Mouse (Mus musculus): Measurements from ENCODE around the gene Fars2. TPM values are rescaled to one million over a fixed set of nuclear protein-coding genes. Genes with fewer than 3 reads are reported as not detected.

Gene Fars2
- polyA plus RNA-seq, 1 experiment from 2014 or later: 42.7 TPM

DNA sequence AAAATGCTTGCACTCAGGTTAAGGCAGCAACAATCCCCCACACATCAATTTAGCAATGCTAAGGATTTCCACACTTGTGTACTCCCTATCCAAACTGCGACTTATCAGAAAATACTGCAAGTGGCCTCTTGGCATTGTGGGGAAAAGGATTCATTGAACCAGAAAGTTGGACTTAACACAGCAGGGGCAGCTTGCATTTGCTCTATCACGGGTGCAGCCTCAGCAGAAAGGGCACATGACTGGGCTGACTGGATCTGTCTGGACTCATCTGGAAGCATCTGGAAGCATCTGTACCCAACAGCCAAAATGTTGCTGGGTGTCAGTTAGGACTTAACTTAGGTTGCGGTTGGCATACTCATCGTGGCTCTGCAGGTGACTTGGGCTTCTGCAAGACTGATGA lies 490.7 kb downstream of the Fars2 start:
- no peak overlapping the region for H3K4me3 ChIP-seq (ENCODE audit: low read depth, low read length)
- H3K4me2 ChIP-seq: no peak overlapping the region
- ATAC-seq (replicated peaks; ENCODE audit: insufficient number of reproducible peaks, low FRiP score, low TSS enrichment): no peak
- H3K27ac ChIP-seq (ENCODE audit: low read depth, low read length): no peak overlapping the region
- no peaks in the 10 kb centered on the region for H3K9me3 ChIP-seq (replicated peaks; ENCODE audit: control insufficient read depth, low read length)
- no peaks in the 10 kb centered on the region for H3K27me3 ChIP-seq (ENCODE audit: control insufficient read depth, insufficient read depth, low read length)
- no peaks in the 10 kb centered on the region for H3K36me3 ChIP-seq (ENCODE audit: control insufficient read depth, insufficient read depth, low read length)
- H3K9ac ChIP-seq (ENCODE audit: low read depth, low read length): no peak overlapping the region
- H3K4me1 ChIP-seq (ENCODE audit: control insufficient read depth, insufficient read depth, low read length): no peaks in the 10 kb centered on the region
- 83% methylated on average over 4 of the region's 4 CpGs for WGBS (ENCODE audit: insufficient replicate concordance)

DNA sequence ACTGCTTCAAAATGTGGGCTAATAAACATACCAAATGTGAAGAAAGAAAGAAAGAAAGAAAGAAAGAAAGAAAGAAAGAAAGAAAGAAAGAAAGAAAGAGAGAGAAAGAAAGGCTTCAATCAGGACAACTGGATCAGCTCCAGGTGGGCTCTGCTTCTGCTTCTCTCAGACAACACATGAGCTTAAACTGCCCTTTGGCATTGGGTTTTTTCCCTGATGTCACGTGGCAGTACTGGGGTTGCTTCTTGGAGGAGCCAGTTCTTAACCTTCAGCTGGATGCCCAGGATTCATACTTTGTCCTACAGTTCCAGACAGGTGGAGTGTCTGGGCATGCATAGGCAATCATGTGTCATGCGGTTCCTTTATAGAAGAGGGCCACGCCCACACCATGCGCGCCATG lies 493.2 kb downstream of the Fars2 start:
- no peaks in the 10 kb centered on the region for H3K27me3 ChIP-seq (ENCODE audit: control insufficient read depth, insufficient read depth, low read length)
- no peak overlapping the region for H3K9ac ChIP-seq (ENCODE audit: low read depth, low read length)
- WGBS (ENCODE audit: insufficient replicate concordance): 94% methylated on average over 5 of the region's 5 CpGs
- no peak overlapping the region for H3K4me2 ChIP-seq
- no peaks in the 10 kb centered on the region for H3K4me1 ChIP-seq (ENCODE audit: control insufficient read depth, insufficient read depth, low read length)
- H3K27ac ChIP-seq (ENCODE audit: low read depth, low read length): no peak overlapping the region
- no peak for ATAC-seq (replicated peaks; ENCODE audit: insufficient number of reproducible peaks, low FRiP score, low TSS enrichment)
- H3K36me3 ChIP-seq (ENCODE audit: control insufficient read depth, insufficient read depth, low read length): no peaks in the 10 kb centered on the region
- no peaks in the 10 kb centered on the region for H3K9me3 ChIP-seq (replicated peaks; ENCODE audit: control insufficient read depth, low read length)
- H3K4me3 ChIP-seq (ENCODE audit: low read depth, low read length): no peak overlapping the region

DNA sequence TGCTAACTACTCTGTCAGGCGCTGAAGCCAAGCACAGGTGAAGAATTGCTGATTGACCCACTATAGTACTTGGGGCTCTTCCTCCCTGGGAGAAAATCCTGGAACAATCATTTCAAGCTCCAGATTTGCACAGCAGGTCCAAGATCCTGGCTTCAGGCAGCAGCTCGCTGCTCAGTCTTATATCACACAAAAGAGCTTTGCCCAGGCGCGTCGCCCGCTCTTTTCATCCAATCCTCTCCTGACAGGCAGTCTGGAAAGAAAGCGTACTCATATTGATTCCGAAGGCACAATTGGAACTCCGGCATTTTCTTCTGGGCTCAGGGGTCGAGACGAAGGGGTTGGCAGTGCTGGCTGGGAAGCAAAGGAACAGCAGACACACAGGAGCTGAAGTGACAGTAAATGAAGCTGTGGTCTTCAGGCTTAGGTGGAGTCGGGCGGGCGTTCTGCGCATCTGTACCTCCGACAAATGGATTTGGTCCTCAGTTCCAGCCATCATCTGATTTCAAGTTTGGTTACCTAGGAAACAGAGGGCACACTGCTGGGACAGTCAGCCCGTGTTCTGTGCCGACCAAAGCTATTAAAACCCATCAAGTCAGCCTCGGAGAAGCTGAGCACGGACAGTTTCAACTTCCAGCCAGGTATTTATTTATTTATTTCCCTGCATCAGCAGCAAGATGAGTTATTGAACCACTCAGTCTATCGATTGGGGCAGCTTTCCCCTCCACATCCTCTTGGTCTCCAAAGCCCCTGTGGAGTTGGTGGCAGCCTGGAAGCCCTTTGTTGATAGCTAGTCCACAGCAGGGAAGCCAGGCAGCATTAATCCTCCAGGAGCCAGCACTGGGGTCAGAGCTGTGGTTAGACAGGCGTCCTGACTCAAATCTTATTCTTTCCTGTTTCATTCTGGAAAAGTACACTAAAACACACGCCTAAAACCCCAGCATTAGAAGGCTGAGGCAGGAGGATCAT lies 495.9 kb downstream of the Fars2 start:
- WGBS (ENCODE audit: insufficient replicate concordance): 58% methylated on average over 23 of the region's 23 CpGs
- H3K27ac ChIP-seq (ENCODE audit: low read depth, low read length): no peak overlapping the region

DNA sequence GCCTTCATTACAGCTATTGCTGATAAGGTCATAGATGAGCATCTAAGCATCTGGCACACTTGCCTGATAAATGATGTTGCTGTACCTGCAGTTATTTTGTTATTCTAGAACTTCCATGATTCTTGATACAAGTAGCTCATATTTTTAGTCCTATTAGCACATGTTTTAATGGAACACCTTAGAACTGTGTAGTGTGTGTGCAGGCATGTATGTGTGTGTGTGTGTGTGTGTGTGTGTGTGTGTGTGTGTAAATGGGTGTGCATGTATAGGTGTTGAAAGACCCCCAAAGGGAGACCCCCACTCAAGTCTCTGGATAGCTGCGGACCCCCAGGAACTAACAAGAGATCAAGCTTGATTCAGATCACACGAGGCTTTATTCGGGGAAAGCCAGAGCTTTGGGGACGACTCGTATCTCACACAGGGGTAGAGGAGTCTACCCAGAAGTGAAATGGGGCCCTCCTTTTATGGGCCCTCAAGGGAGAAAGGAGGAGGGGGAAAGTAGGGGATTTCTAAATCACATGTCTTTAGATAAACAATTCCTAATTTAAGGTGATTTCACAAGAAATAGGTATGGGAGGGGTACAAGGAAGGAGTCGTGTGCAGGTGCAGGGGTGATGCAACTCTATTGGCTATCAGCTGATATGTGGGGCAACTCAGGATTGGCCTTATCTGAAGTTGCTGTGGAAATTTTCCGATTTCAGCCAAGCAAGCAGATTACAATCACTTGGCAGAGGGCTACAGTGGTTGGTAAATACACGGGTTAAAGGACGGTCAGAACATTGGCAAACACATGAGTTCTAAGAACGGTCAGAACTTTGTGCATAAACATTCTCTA lies 503.5 kb downstream of the Fars2 start:
- ATAC-seq (replicated peaks; ENCODE audit: insufficient number of reproducible peaks, low FRiP score, low TSS enrichment): no peak
- Histone ChIP-seq H3K4me2 (no peak overlapping the region), H3K4me3 (ENCODE audit: low read depth, low read length) (no peak overlapping the region), H3K9me3 (replicated peaks; ENCODE audit: control insufficient read depth, low read length) (no peaks in the 10 kb centered on the region), H3K4me1 (ENCODE audit: control insufficient read depth, insufficient read depth, low read length) (no peaks in the 10 kb centered on the region), H3K27ac (ENCODE audit: low read depth, low read length) (no peak overlapping the region), H3K36me3 (ENCODE audit: control insufficient read depth, insufficient read depth, low read length) (no peaks in the 10 kb centered on the region), H3K27me3 (ENCODE audit: control insufficient read depth, insufficient read depth, low read length) (no peaks in the 10 kb centered on the region), H3K9ac (ENCODE audit: low read depth, low read length) (no peak overlapping the region)
- 84% methylated on average over 10 of the region's 10 CpGs for WGBS (ENCODE audit: insufficient replicate concordance)

More for the DNA sequence above, 495.9 kb downstream of the Fars2 start:
- Histone ChIP-seq H3K9ac (ENCODE audit: low read depth, low read length) (no peak overlapping the region), H3K4me1 (ENCODE audit: control insufficient read depth, insufficient read depth, low read length) (no peaks in the 10 kb centered on the region), H3K36me3 (ENCODE audit: control insufficient read depth, insufficient read depth, low read length) (no peaks in the 10 kb centered on the region), H3K27me3 (ENCODE audit: control insufficient read depth, insufficient read depth, low read length) (no peaks in the 10 kb centered on the region), H3K9me3 (replicated peaks; ENCODE audit: control insufficient read depth, low read length) (no peaks in the 10 kb centered on the region), H3K4me3 (ENCODE audit: low read depth, low read length) (no peak overlapping the region), H3K4me2 (no peak overlapping the region)
- ATAC-seq (replicated peaks; ENCODE audit: insufficient number of reproducible peaks, low FRiP score, low TSS enrichment): no peak

DNA sequence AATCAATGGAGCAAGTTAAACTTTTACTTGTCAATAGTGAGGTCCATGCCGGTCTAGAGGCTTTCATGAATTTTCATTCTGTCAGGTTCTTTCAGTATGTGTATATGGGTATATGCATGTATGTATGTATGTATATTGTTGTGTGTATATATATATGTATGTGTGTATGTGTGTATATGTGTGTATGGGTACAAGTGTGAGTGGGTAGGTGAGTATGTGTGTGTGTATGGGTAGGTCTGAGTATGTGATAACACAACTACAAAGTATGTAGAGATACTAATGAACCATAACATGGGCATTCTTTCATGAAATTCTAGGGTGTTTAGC lies 504.1 kb downstream of the Fars2 start:
- Histone ChIP-seq H3K4me1 (ENCODE audit: control insufficient read depth, insufficient read depth, low read length) (no peaks in the 10 kb centered on the region), H3K27ac (ENCODE audit: low read depth, low read length) (no peak overlapping the region), H3K4me3 (ENCODE audit: low read depth, low read length) (no peak overlapping the region), H3K9me3 (replicated peaks; ENCODE audit: control insufficient read depth, low read length) (no peaks in the 10 kb centered on the region), H3K36me3 (ENCODE audit: control insufficient read depth, insufficient read depth, low read length) (no peaks in the 10 kb centered on the region), H3K4me2 (no peak overlapping the region), H3K27me3 (ENCODE audit: control insufficient read depth, insufficient read depth, low read length) (no peaks in the 10 kb centered on the region), H3K9ac (ENCODE audit: low read depth, low read length) (no peak overlapping the region)
- ATAC-seq (replicated peaks; ENCODE audit: insufficient number of reproducible peaks, low FRiP score, low TSS enrichment): no peak
- WGBS (ENCODE audit: insufficient replicate concordance): 86% methylated on average over 1 of the region's 1 CpGs

DNA sequence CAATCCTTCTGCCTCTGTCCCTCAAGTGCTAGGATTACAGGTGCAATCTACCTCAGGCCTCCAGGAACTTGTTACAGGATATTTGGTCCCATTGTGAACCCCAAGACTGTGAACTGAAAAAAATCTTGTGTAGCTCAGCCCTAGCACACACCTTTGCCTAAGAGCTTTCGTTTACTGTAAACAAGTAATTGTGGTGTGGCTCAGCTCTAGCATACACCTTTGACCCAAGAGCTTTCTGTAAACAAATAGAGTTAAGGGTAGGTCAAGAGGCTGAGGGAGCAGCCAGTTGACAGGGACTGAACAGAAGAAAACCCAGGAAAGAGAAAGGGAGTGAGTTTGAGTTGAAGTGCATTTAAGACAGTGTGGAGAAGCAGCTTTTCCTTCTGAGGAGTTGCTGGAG lies 506.3 kb downstream of the Fars2 start:
- Histone ChIP-seq H3K36me3 (ENCODE audit: control insufficient read depth, insufficient read depth, low read length) (no peaks in the 10 kb centered on the region), H3K4me3 (ENCODE audit: low read depth, low read length) (no peak overlapping the region), H3K4me2 (no peak overlapping the region), H3K9me3 (replicated peaks; ENCODE audit: control insufficient read depth, low read length) (no peaks in the 10 kb centered on the region), H3K9ac (ENCODE audit: low read depth, low read length) (no peak overlapping the region), H3K4me1 (ENCODE audit: control insufficient read depth, insufficient read depth, low read length) (no peaks in the 10 kb centered on the region), H3K27me3 (ENCODE audit: control insufficient read depth, insufficient read depth, low read length) (no peaks in the 10 kb centered on the region), H3K27ac (ENCODE audit: low read depth, low read length) (no peak overlapping the region)
- ATAC-seq (replicated peaks; ENCODE audit: insufficient number of reproducible peaks, low FRiP score, low TSS enrichment): no peak
- WGBS (ENCODE audit: insufficient replicate concordance): 66% methylated on average over 1 of the region's 1 CpGs

DNA sequence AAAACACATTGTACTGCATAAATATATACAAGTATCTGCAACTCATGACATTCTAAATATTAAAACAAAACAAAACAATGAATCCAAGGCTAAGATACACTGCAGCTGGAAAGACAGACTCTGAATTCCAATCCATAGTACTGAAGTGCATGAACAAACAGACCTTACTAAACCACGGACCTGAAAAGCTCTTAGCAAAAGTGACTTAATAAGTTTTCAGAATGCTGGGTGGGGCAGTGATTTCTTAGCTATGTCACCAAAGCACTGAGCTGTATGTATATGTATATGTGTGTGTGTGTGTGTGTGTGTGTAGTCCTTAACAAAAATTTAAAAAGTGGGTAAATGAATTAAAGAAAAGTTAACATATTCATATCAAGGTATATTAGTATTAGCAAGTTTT lies 511.9 kb downstream of the Fars2 start:
- WGBS (ENCODE audit: insufficient replicate concordance): 70% methylated on average over 1 of the region's 1 CpGs
- no peak overlapping the region for H3K27ac ChIP-seq (ENCODE audit: low read depth, low read length)
- no peak overlapping the region for H3K9ac ChIP-seq (ENCODE audit: low read depth, low read length)
- no peaks in the 10 kb centered on the region for H3K4me1 ChIP-seq (ENCODE audit: control insufficient read depth, insufficient read depth, low read length)
- no peaks in the 10 kb centered on the region for H3K9me3 ChIP-seq (replicated peaks; ENCODE audit: control insufficient read depth, low read length)
- ATAC-seq (replicated peaks; ENCODE audit: insufficient number of reproducible peaks, low FRiP score, low TSS enrichment): no peak
- no peaks in the 10 kb centered on the region for H3K27me3 ChIP-seq (ENCODE audit: control insufficient read depth, insufficient read depth, low read length)
- H3K36me3 ChIP-seq (ENCODE audit: control insufficient read depth, insufficient read depth, low read length): no peaks in the 10 kb centered on the region
- no peak overlapping the region for H3K4me2 ChIP-seq
- no peak overlapping the region for H3K4me3 ChIP-seq (ENCODE audit: low read depth, low read length)

DNA sequence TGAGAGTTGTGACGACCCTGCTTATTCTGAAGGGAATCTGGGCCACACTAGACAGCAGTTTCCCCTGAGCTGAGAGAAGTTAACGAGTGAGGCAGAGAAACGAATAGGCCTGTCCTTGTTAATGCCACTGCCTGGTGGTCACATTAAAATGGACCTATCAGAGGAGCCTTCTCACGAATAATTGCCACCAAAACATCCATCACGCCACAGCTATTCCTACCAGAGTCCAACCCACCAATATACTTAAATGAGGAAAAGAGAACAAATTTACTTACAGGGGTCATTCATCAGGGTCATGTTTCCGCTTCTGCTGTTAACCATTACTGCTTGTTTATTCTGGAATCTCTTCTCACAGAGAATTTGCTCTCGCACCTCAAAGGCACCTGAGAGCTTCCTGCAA lies 531.0 kb downstream of the Fars2 start:
- H3K9me3 ChIP-seq (replicated peaks; ENCODE audit: control insufficient read depth, low read length): no peaks in the 10 kb centered on the region
- WGBS (ENCODE audit: insufficient replicate concordance): 61% methylated on average over 7 of the region's 7 CpGs
- H3K27me3 ChIP-seq (ENCODE audit: control insufficient read depth, insufficient read depth, low read length): no peaks in the 10 kb centered on the region
- no peak for ATAC-seq (replicated peaks; ENCODE audit: insufficient number of reproducible peaks, low FRiP score, low TSS enrichment)
- H3K27ac ChIP-seq (ENCODE audit: low read depth, low read length): no peak overlapping the region
- no peak overlapping the region for H3K4me3 ChIP-seq (ENCODE audit: low read depth, low read length)
- no peak overlapping the region for H3K4me2 ChIP-seq
- no peaks in the 10 kb centered on the region for H3K36me3 ChIP-seq (ENCODE audit: control insufficient read depth, insufficient read depth, low read length)
- H3K9ac ChIP-seq (ENCODE audit: low read depth, low read length): no peak overlapping the region
- no peaks in the 10 kb centered on the region for H3K4me1 ChIP-seq (ENCODE audit: control insufficient read depth, insufficient read depth, low read length)

Data from heart, embryonic 11.5 days (tissue).